Mouse (Mus musculus) neural tube, embryonic 10.5 days (tissue): ENCODE results near the gene Unc13c.

Source experiments
- DNase-seq: peaks from one replicate; pipeline ENCODE4 v3.0.0-alpha.2; 2017; ENCODE audit warnings: low spot score; ENCODE audit errors: extremely low spot score

Gene Unc13c

GRCm38 (mm10) chr9:73968641-73969121 is at the start of gene Unc13c:
Unc13c (minus strand) TSS chr9:73968966.
- DNase-seq, result peak; percentile 44

- DNase-seq, result no peak
These were observed 39.4 kb upstream of the Unc13c start for GRCm38 (mm10) chr9:74007976-74008686.

GRCm38 (mm10) chr9:74002388-74002990 is 33.7 kb upstream of the Unc13c start:
- no peak for DNase-seq

- no peak for DNase-seq
These were observed 19.3 kb upstream of the Unc13c start for GRCm38 (mm10) chr9:73988096-73988495.

- DNase-seq, result no peak
These were observed 18.5 kb upstream of the Unc13c start for GRCm38 (mm10) chr9:73987236-73987635.

- peak; percentile 74 for DNase-seq
These were observed 14.0 kb upstream of the Unc13c start for GRCm38 (mm10) chr9:73982597-73983344.

- DNase-seq, result no peak
These were observed 3.7 kb upstream of the Unc13c start for GRCm38 (mm10) chr9:73972327-73972988.

GRCm38 (mm10) chr9:73970717-73971116 is 2.0 kb upstream of the Unc13c start:
- peak; percentile 45 for DNase-seq

- DNase-seq, result no peak
These were observed 3.3 kb downstream of the Unc13c start for GRCm38 (mm10) chr9:73965322-73965915.

GRCm38 (mm10) chr9:73962471-73962870 is 6.3 kb downstream of the Unc13c start:
- no peak for DNase-seq

GRCm38 (mm10) chr9:73952331-73952730 is 16.4 kb downstream of the Unc13c start:
- DNase-seq, result no peak

- no peak for DNase-seq
These were observed 17.2 kb downstream of the Unc13c start for GRCm38 (mm10) chr9:73951586-73951985.

GRCm38 (mm10) chr9:73934844-73935243 is 33.9 kb downstream of the Unc13c start:
- no peak for DNase-seq

- no peak for DNase-seq
These were observed 36.8 kb downstream of the Unc13c start for GRCm38 (mm10) chr9:73931988-73932387.

GRCm38 (mm10) chr9:73927276-73927675 is 41.5 kb downstream of the Unc13c start:
- DNase-seq, result no peak

GRCm38 (mm10) chr9:73922449-73923115 is 46.2 kb downstream of the Unc13c start:
- no peak for DNase-seq

- no peak for DNase-seq
These were observed 62.8 kb downstream of the Unc13c start for GRCm38 (mm10) chr9:73905959-73906358.

- DNase-seq, result no peak
These were observed 70.2 kb downstream of the Unc13c start for GRCm38 (mm10) chr9:73898516-73898915.

GRCm38 (mm10) chr9:73896210-73896609 is 72.6 kb downstream of the Unc13c start:
- no peak for DNase-seq

- DNase-seq, result no peak
These were observed 85.2 kb downstream of the Unc13c start for GRCm38 (mm10) chr9:73883587-73883986.

- no peak for DNase-seq
These were observed 85.6 kb downstream of the Unc13c start for GRCm38 (mm10) chr9:73883143-73883542.
